Mouse (Mus musculus) liver, adult (tissue): ENCODE data around the gene Gm15114.
"Not testable (repeated sequence)": the region's sequence is repeated elsewhere in the genome, so short reads cannot be mapped to it uniquely, and the experiment has no call there.

Experiments used
- GATA4 ChIP-seq: IDR thresholded peaks from 2 replicates; pipeline ENCODE4 v1.6.1; 2014; ENCODE audit warnings: mild to moderate bottlenecking, low read length; ENCODE audit not compliant: insufficient replicate concordance

Gm15114 gene

DNA sequence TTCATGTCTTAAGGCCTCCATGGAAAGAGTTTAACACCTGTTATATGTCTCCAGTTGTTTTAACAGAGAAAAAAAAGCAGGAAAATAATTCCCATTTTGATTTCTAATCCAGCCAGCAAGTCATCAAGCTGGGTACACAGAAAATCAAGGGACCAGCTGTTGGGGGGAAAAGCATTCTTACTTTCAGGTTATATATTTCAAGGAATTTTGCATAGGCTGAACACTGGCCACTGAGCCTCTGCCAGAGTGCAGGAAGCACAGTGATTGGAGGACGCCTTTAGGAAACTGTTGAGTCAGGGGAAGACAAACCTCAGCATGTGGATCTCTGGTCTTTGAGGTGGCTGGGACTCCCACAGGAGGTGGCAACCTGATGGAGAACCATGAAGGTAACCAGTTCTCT, at the start of gene Gm15114:
Gene Gm15114, plus strand, starts transcription at position 301 of the 400 bp plus-strand sequence.
- TF ChIP-seq GATA4, result not testable (repeated sequence)
